Mouse (Mus musculus) 416B (cell line): ENCODE measurements around the gene Urb2.
"Not testable (repeated sequence)": the region's sequence is repeated elsewhere in the genome, so short reads cannot be mapped to it uniquely, and the experiment has no call there.

Experiments used
- DNase-seq: peaks from one replicate; pipeline ENCODE4 v3.0.0; 2011; ENCODE audit warnings: low read depth

Gene Urb2

DNA sequence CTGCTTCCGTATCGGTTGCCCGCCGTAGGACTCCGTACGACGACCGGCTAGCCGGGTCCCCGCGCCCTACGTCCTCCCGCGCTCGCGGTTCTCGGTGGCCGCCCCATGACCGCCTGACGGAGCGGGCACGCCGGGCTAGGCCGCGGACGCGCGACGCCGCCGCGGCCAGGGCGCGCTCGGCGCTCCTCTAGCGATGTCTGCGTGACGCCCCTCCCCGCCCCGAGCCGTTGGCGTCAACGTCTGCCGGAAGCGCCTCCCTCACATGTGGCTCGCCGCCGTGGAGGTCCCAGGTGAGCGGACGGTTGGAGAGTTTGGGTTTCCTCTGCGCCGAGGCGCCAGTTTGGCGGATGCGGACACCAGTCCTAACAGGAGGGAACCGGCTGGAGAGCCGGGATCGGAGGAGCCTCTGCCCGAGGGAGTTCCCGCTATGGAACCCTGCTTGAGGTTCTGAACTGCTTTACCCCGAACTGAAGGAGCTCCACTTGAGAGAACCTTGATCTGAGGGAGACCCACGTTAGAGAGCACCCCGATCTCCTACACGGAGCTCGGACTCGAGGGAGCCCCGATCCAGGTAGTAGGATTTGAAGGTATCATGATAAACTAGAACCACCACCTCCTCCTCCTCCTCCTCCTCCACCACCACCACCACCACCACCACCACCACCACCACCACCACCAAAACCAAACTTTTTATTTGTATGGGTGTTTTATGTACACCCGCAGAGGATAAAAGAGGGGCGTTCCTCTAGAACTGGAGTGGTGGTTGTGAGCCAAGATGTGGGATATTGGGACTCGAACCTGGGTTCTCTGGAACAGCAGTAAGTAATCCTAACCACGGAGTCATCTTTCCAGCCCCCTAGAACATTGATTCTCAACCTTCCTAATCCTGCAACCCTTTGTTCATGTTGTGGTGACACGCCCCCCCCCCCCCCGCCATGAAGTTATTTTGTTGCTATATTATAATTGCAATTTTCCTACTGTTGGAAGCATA is at the start of gene Urb2, which contains the start of gene Taf5l:
Gene Urb2 (plus strand): TSS at position 272 of the 991 bp plus-strand sequence.
Gene Taf5l (minus strand): TSS at position 161 of the 991 bp plus-strand sequence.
- DNase-seq = peak; percentile 89

DNA sequence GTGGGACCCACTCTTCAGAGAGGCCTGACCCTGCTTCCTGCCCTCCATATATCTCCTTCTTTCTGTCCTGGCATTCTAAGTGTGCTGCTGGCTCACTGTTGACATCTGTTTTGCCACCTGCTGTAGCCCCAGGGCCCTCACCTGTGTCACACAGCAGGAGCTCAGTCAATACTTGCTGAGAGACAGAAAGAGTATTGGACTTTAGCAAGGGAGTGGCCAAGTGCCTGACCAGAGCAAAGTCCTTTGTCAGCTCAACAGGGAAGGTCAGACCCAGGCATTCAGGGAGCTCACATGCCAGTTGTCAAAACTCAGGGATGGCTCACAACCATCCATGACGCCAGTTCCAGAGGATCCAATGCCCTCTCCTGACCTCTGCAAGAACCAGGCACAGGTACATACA is 47.8 kb upstream of the Urb2 start:
- DNase-seq = no peak

DNA sequence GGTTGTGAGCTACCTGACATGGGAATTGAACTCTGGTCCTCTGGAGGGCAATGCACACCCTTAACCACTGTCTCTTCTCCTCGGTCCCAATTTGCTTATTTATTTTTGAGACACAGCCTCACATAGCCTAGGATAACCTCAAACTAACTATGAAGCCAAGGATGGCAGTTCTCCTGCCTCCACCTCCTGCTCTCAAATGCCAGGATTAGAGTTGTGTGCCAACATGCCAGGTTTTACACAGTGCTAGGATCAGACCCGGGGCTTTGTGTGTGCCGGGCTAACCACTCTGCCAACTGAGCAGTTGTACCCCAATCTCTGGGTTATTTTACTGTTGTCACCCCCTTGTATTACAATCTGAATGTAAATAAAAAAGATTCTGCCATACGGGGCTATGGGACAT is 43.8 kb upstream of the Urb2 start:
- no peak for DNase-seq

DNA sequence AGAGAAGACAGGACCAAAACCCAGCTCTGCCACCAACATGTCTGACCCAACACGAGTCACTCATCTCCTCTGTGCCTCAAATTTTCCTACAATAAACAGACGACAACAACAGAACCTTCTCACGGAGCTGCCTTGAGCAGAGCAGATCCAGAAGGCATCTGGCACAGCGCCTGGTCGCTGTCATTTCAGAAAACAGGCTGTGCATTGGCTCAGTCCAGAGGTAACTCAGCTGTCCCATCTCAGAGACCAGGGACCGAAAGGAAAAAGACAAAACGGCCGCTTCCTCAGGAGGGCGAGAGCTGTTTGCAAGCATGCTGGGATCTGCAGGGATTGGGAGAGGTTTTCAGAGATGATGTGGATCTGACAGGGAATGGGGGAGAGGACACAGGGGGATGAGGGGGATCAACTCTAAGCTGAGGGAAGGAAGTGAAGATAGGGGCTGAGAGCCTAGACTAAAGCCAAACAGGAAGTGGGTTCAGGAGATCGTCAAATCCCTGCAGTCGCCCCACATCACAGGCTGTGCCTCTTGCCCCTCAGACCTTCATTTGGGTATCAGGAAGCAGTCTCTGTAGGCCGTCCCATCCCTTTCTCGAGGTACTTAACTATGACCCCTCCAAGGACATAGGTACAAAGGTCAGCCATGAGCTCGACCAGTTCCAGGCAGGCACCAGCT is 43.0 kb upstream of the Urb2 start:
- DNase-seq = peak; percentile 30

DNA sequence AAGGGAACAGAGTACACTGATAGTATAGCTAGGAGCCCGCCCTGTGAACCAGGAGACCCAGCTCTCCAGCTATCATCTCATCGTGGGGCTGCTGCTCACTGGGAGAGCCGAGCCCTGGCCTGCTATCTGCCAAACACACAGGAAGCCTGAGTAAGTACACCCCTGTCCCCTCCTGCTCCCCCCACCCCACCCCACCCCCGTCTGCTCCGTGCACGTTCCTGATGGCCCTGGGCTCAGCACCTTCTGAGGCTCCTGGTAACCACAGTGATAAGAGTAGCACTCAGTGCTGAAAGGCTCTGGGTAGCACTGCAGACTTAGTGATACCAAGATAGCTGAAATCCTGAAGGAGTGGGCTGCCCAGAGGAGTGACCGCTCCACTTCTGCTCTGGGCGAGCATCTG is 42.4 kb upstream of the Urb2 start:
- DNase-seq = no peak

DNA sequence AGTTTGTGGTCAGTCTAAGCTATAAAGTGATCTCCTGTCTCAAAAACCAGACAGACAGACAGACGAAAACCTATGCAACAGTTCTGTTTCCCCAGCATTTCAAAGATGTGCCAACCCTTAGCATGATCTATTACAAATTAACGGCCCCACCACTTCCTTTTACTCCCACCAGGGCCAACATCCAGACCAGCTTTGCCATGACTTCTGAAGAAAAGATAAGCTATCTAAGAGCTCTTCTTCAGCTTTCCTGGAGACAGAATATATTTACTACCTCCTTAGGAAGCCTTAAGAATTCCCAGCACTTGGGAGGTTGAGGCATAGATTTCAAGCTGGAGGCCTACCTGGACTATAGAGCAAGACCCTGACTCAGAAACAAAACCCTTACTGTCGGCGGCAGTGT is 41.1 kb upstream of the Urb2 start:
- DNase-seq = peak; percentile 28

DNA sequence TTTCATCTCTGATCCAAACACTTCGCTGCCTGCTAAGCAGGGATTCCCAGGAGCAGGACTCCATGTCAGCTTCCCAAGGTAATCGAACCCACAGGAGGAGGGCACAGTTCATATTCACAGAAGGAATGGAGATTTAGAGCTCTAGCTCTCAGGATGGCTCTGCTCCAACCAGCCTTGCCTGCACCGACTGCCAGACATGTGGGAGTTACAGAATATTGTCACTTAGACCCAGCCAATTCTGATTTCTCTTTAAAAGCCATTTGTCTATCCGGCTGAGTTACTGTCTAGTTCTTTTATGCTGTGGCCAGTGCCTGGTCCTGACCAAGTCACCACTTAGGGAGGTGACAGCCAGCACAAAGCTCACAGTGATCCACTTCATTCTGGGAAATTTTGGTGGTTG is 39.6 kb upstream of the Urb2 start:
- no peak for DNase-seq

DNA sequence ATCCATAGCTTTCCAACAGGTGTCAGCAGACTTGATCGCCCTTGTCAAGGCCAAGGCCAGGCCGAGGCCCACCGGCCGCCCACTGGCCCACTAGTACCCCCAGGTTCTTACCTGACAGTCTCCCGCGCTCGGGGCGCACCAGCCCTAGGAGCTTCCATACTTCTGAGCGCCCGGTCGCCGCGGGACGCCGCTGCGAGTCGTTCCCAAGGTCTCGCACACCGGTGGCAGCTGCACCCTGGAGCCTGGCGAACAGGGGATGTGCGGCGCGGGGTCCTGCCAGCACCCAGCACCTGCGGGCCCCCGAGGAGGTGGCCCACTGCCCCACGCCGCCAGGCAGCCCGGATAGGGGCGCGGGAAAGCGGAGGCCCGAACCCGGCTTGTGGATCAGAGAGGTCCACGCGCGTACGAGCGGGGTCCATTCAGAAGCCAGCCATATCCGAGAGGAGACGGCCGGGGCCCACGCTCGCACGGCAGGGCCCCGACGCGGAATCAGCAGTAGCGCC is 39.0 kb upstream of the Urb2 start:
- no peak for DNase-seq

DNA sequence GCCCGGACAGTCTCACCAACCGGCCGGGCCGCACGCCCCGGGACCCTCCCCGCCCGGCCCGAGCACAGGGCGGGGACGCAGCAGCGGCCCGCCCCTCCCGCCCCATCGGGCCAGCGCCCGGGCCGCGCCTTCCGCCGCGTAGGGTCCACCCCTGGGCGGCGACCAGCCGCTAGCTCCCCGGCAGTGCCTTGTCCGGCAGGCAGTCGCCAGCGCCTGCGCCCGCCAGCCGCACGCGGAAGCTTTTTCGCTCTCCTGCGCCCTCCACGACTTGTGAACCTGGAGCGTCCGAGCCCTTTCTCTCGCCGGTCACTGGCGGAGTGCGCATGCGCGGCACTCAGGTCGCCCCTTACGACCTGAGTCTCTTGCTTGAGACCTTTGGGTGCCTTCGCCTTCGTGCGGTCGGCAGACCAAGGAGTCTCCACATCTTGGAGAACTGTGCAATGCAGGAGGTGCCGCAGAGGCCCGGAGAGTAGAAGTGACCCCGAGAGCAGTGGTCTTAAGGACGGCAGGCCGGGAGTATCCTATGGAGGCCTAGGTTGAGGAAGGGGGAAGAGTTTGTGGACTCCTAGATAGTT is 38.4 kb upstream of the Urb2 start, which contains the start of gene Abcb10:
Gene Abcb10 (minus strand): TSS at position 297 of the 575 bp plus-strand sequence.
- peak; percentile 94 for DNase-seq

DNA sequence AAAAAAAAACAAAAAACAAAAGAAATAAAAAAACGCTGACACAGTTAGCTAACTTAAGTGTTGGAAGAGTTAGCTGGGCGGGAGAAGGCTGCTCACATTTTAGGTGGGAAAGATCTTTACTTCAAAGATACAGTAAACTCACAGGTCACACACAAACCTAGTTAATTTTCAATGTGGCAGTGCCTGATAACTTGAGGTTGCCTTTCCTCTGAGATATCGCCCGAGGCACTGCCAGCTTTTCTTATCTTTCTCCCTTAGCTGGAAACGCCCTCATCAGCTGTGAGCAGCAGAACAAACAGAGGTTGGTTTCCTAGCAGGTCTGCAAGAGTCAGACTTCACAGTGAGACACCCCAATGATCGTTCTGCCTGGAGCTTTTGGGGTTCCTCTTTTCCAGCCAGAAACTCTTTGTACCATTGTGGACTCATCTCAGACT is 32.7 kb upstream of the Urb2 start:
- DNase-seq = peak; percentile 94

DNA sequence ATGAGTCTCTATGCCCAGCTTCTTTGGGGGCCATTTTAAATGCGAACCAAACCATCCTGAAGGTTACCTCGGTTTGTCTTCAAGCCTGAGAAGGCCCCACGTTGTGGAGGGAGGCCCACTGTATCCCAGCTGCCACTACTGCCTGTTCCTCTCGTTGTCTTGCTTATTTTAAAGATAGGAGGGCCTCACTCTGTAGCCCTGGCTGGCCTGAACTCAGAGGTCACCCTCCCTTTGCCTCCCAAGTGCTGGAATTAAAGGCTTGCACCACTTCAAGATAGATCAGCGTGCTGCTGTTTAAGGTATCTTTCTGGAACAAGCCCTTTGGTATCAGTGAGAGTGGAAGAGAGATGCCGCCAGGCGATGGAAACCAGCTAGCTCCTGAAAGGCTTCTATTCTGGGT is 32.2 kb upstream of the Urb2 start:
- DNase-seq = no peak

DNA sequence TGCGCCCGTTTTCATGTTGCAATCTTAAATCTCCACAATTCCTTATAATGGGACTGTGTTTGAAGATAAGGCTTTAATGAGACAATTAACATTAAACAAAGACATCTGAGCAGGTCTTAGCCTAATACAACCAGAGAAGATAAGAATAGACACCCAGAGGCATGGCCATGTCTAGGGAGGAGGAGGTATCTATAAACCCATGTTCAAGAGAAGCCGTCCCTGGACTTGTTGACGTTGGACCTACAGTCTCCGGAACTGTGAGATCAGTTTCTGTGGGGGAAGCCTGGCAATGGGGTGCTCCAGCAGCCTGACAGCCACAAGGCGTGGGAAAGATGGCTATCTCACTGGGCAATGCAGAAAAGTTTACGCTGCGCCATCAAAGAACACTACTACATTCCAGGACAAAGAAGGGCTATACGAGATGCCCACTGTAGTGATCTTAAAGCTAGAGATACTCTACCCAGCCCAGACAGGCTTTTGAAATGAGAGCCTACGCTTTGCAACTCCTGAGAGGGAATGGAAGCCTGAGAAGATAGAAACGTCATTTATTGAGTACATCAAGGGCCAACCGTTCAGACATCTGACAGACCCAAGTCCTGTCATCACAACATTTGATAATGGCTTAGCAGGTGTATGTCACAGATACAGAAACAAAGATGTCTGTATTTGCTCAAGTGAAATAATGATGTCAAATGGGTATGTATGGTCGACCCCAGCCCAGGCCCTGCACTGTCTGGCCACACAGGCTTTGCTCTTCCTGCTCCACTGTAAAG is 30.8 kb upstream of the Urb2 start:
- no peak for DNase-seq

DNA sequence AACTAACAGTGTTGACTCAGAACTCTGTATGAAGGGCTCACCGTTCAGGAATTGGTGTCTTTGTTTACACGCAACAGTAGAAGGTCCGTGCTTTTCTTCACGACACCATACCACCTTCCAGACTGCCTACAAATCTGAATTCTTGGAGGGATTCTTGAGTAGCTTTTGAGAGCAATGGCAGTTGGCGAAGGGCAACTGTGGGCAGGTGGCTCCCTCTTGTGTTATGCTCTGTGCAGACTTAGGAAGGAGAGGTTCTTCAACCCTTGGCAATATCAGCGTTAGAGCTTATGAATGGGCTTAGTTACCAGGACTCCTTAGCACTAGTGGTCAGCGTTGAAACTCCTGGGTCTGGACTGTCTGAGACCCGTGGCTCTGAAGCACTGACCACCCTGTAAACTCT is 28.7 kb upstream of the Urb2 start:
- DNase-seq = peak; percentile 56

DNA sequence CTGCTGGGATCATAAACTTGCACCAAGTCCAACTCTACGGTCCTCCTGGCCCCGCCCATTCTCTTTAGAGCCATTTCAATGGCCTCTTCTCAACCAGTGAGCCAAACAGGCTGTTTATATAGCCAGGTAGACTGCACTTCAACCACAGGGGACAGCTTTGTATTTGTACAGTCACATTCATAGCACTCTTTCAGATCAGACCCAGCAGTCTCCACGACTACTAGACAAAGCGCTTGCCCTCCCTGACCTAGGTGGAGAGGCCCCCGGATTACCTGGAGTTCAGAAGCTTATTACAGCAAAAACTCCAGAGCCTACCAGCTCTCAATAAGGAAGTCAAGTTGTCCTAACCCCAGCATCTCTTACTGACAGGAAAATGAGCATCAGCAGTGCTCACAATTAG is 27.7 kb upstream of the Urb2 start:
- DNase-seq = no peak

DNA sequence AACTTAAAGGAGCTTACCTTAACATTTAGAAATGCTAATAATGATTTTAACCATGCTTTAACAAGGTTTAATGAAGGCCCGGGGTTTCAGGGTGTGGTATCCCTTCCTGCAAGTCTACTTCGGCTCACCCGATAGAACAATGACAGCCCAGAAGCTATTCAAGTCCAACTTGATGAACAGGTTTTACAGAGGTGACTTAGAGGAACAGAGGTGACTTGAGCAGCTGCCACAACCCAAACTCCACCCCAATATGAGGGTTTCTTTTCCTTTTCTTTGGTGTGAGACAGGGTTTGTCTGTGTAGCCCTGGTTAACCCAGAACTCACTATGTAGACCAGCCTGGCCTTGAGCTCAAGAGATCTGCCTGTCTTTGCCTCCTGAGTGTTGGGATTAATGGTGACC is 27.3 kb upstream of the Urb2 start:
- no peak for DNase-seq

DNA sequence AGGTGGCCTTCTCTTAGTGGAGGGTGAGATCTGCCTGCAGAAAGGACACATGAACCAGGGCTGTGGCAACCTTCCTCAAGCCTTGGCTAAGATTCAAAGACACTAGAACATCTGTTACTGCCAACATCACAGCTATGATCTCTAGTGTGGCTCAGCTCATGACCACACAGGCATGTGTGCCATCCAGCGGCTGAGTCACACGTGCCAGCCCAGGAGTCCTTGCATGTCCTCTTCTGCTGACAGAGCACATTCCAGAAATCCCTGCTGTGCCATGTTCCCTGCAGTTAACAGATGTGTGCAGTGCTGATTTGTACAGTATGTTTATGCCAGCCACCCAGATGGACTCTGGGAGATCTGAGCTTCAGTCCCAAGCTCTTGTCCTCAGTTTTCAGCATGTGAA is 21.7 kb upstream of the Urb2 start:
- DNase-seq = peak; percentile 63

DNA sequence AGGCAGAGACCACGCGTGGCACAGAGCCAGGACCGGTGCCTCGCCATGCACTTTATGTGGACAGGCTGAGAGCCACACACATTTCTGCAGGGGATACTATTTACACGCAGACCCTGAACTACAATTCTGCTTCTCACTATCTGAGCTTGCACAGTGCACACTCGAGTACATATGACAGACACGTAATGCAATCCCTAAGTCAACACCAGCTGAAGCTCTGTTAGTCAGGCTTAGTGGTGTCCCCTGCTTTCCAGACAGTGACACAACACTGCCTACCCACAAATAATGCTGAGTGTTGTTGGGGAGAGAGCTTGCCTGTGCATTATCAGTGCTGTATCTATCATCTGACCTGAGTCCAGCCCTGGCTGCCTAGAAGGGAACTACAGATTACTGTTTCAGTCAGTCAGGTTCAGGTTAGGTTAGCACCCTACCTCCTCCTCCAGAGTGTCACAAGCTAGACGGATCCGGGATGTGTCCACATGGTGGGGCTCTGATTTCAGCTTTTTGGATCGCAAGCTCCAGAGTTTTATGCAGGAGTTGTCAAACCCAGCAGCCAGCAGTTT is 18.7 kb upstream of the Urb2 start:
- peak; percentile 24 for DNase-seq

DNA sequence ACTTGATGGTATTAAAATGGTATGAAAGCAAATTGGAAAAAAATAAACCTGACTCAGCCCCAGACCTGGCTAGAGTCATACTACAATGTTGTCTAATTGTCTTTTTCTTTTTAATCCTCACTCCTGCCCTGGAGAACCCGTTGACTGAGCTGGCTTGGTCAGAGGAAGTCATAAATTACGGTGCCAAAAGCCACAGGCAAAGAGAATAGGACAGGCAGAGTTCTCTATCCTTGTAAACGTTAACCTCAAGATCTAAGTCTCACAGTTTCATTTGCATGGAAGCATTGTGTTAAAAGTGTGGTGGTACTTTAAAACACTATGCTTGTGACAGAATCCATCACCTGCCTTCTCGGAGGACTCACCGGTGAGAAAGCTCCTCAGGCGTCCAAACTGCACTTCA is 13.5 kb upstream of the Urb2 start:
- DNase-seq = no peak

DNA sequence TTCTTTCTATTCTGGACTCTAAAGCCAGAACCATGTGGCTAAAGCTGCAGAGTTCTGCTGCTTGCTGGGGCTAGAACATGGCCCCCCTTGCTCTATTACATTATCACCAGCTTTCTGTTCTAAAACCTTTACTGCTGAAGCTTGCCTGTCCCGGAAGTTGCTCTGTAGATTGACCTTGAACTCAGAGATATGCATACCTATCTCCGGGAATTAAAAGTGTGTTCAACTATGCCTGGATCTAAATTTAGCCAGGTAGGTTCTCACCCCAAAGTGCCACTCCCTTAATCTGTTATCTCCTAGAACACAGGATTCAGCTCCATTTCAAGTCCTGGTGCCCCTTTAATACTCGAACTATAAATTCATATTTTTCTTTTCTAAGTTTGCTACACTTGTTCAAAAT is 9.7 kb upstream of the Urb2 start:
- no peak for DNase-seq

DNA sequence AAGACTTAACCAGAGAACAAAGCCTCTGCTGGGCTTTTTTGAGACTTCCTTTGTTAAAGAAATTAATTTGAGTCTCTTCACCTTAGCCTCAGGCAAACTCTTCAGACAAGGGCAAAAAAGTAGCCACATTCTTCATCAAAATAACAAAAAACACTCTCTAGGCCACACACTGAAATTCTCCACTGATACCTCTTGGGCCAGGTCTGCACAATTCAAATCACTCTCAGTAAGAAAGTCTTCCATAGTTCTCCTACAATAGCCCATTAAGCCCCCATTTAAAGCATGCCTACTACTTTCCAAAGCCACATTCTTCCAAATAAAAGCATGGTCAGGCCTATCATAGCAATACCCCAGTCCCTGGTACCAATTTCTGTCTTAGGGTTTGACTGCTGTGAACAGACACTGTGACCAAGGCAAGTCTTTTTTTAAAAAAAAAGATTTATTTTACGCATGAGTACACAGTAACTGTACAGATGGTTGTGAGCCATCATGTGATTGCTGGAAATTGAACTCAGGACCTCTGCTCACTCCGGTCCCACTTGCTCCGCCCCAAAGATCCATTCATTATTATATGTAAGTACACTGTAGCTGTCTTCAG is 9.2 kb upstream of the Urb2 start:
- DNase-seq = no peak

DNA sequence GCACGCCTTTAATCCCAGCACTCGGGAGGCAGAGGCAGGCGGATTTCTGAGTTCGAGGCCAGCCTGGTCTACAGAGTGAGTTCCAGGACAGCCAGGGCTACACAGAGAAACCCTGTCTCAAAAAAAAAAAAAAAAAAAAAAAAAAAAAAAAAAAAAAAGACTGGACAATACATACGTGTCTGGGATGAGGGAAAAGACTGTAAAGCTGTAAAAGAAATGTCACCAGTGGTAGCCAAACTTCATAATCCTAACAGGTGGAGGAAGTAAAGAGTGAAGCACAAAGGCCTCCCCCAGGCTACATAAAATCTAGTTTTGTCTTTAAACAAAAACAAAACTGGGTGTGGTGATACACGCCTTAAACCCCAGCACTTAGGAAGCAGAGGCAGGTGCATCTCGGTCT is 7.0 kb upstream of the Urb2 start:
- DNase-seq = not testable (repeated sequence)
